Mouse (Mus musculus) limb, embryonic 13.5 days (tissue): Measurements from ENCODE around the gene Fbp1. TPM values are rescaled to one million over a fixed set of nuclear protein-coding genes. Genes with fewer than 3 reads are reported as not detected.

ENCODE experiments used
- polyA plus RNA-seq: library from polyadenylated mRNA; unstranded; fragments of >200 nt; fragmentation: Nextera tagmentation; extraction: Ambion mirVana; gene quantifications from 2 replicates; pipeline ENCODE4 v1.2.1, GENCODE M21; 2015

The Fbp1 gene
- polyA plus RNA-seq, 1 experiment from 2014 or later = 2.0 TPM

Other genes starting within 250 kb of the Fbp1 start
- gene Platr25, start 127.6 kb downstream of the Fbp1 start, polyA plus RNA-seq = 38.9 and 43.0 TPM in 2 replicates
- 12.5 and 14.5 TPM in 2 replicates for gene Gm5141, start 102.5 kb downstream of the Fbp1 start, polyA plus RNA-seq
- gene Fbp2, start 29.9 kb downstream of the Fbp1 start, polyA plus RNA-seq = 1.5 and 3.3 TPM in 2 replicates
- gene 2010111I01Rik, start 76.6 kb upstream of the Fbp1 start, polyA plus RNA-seq = 250 and 254 TPM in 2 replicates